Mouse (Mus musculus) megakaryocyte progenitor cell, adult 5-6 weeks (primary cell): ENCODE measurements around the gene Eme2. TPM values are rescaled to one million over a fixed set of nuclear protein-coding genes. Genes with fewer than 3 reads are reported as not detected.

ENCODE experiments used
- ATAC-seq: replicated peaks from 2 replicates; pipeline ENCODE4 v1.8.0; 2016; ENCODE audit warnings: mild to moderate bottlenecking, moderate TSS enrichment, inconsistent platforms; ENCODE audit not compliant: poor library complexity
- total RNA-seq, 2 experiments: library from RNA; stranded (forward) in 1 of 2; stranded (reverse) in 1 of 2; fragments of 157-497, 149-512 nt in 1 of 2; fragments of 200-1000 nt in 1 of 2; gene quantifications; 2 replicates each; pipeline versions ENCODE4 v1.2.3 to v1.2.4; 2015 to 2017

Eme2 gene
- total RNA-seq, 2 experiments from 2014 or later = 6.9 to 18.6 TPM

DNA sequence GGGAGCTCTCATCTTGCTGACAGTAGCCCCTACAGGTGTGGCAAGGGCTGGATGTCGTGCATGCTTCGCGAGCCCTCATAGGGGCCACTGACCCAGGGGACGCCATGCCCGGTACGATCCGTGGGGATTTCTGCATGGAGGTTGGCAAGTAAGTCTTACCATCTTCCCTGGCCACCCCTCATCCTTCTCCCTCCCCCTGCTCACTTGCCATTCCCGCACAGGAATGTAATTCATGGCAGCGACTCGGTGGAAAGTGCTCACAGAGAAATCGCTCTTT, 2.0 kb upstream of the Eme2 start:
- ATAC-seq = no peak

DNA sequence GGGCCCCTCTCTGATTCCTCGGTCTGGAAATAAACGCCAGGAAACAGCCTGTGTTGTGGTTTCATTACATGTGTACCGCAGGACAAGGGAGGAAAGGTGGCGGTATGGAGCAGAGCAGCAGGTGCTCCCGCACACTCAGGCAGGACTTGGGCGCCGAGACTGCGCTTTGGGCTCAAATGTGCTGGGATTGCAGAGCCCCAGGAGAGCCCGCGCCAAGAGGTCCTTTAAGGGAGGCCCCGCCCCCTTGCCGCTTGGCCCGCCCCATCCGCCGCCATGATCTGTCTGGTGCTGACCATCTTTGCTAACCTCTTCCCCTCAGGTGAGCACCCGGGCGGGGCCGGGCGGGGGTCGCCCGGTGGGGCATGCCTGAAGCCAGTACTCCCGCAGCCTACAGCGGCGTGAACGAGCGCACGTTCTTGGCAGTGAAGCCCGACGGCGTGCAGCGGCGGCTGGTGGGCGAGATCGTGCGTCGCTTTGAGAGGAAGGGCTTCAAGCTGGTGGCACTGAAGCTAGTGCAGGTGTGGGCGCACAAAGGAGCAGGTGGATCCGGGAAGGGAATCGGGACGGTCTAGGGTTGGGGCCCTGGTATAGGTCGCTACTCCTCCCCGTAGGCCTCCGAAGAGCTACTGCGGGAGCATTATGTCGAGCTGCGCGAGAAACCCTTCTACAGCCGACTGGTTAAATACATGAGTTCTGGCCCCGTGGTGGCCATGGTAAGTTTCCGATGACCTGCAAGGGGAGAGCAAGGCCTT, 1.5 kb upstream of the Eme2 start, which contains the start of gene Nme3:
Gene Nme3 (plus strand): TSS at position 260 of the 752 bp plus-strand sequence.
- peak; percentile 59 for ATAC-seq

DNA sequence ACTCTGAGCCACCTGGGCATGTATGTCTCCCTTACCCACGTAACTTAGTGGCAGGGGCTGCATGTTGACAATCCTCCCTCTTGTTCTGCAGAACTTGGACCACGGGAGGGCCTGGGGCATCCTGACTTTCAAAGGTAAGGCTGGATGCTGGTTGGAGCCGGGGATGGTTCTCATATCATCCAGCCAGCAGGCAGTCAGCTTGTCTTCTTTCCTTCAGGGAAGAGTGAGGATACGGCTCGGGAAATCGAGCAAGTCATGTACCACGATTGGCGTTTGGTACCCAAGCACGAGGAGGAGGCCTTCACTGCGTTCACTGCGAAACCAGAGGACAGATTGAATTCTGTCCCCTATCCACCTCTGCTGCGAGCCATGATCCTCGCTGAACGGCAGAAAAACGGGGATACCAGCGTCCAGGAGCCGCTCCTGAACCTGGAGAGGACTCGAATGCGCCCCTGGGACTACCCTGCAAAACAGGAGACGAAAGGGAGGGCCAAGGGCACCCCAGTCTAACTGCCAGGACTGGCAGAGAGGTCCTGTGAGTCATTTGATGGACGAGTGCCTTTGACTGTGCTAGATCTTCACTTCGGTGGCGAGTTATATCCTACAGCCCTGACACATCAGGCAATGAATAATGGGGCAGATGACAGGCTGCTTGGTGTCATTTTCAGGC, 819 bp upstream of the Eme2 start:
- no peak for ATAC-seq

DNA sequence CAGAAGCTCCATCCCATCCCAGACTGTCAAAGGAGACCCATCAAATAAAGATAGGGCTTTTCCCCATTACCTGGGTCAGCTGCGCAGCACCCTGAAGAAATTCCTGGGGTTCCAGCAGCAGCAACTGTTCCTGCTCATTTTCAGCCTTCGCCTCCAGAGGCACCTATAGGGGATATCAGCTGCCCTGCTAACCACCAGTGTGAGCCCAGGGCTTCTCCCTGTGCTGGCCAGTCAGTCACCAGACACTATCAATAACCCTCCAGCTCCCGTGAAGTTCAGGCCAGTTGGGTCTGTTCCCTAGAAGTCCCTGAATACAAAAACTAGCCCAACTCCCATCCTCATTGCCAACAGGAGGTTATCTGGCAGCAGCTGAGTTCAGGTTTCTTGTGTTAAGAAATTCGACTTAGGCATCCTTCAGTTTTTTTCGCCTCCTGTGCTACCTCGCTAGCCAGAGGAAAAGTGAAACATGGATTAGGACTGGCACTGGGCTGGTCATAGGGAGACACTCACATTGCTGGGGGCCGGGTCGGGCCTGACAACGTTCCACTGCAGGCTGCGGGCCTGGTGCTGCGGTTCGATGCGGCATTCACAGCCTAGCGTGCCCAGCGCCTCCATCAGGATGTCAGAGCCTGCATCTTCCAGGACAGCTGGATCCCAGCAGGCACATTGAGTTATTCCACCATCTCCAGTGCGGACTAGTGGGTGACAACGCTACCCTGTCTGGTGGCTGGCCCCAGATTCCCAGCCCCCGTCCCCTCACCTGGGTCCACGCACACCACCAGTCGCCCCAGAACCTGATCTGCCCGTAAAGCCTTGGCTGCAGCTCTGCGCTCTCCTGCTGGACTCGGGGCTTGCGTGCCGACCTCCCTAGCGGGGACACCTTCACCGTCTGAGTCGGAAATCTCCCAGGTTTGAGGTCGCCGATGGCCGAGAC, 559 bp downstream of the Eme2 start:
- peak; percentile 21; the same call in 1 of the 2 replicates for ATAC-seq

DNA sequence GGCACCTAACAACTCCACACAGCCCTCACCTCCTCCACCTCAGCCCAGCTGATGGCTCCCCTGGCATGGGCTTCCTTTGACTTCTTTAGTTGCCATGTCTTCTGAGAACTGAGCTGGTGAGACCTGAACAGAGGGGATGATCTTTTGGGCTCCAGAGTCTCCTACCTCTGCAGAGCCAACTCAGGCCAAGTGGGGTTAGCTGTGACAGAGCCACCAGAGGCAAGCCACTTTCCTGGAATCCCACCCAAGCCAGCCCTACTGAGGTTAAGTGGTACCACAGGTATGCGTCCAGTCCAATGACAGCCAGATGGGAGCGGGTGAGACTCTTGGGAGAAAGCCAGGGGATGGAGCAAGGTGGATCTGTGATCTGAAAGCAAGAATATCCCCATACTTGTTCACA, 1.6 kb downstream of the Eme2 start:
- no peak for ATAC-seq

DNA sequence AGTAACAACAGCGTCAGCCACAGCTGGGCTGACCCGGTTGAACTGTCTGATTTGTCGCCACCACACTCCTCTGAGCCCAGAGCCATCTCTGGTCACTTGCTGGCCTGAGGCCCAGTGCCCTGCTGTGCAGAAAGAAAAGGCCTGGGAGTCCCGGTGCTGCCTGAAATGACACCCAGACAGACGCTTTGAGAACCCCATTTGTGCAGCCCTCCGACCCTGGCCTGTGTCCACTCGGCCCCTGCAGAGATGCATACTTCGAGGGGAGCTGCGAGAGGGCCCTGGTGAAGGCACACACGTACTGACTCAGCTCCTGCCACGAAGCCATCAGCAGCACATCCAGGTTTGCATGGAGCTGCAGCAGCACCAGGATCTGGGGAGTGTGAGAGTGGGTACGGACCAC, 2.1 kb downstream of the Eme2 start:
- ATAC-seq = no peak

DNA sequence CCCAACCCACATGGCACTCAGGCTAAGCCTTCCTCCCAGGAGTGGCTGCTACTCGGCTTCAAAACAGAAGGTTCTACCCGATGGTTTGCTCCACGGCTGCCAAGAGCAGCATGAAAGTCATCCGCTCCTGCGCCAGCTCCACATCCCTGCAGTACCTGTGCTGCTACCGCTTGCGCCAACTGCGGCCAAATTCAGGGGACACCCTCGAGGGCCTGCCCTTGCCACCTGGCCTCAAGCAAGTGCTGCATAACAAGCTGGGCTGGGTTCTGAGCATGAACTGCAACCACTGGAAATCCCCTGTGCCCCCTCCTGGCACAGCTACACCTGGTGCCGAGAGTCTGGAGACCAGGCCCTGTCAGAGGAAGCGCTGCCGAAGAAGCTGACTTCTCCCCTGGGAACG, 3.6 kb downstream of the Eme2 start:
- no peak for ATAC-seq

DNA sequence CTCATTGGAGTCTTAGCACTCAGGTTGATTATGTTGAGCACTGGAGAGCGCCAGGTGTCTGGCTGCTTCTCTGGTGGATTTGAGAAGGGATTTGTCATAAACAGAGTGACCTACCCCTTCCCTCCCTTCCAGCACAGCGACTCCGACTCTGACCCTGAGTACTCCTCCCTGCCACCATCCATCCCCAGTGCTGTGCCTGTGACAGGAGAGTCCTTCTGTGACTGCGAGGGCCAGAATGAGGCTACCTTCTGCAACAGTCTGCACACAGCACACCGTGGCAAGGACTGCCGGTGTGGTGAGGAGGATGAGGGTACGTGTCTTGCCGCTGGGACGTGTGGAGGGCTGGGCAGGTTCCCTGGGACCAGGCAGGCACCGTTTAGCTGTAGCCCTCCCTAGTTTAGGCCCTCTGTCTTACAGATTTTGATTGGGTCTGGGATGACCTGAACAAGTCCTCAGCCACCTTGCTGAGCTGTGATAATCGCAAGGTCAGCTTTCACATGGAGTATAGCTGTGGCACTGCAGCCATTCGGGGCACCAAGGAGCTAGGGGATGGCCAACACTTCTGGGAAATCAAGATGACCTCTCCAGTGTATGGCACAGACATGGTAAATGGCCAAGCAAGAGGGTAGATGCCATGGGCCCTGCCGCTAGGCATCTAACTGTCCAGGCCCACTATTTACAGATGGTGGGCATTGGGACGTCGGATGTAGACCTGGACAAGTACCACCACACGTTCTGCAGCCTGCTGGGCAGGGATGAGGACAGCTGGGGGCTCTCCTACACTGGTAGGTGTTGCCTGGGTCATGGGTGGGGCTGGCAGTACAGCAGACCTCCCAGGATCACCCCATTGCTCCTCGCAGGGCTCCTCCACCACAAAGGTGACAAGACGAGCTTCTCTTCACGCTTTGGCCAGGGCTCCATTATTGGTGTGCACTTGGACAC, 4.5 kb downstream of the Eme2 start:
- no peak for ATAC-seq

DNA sequence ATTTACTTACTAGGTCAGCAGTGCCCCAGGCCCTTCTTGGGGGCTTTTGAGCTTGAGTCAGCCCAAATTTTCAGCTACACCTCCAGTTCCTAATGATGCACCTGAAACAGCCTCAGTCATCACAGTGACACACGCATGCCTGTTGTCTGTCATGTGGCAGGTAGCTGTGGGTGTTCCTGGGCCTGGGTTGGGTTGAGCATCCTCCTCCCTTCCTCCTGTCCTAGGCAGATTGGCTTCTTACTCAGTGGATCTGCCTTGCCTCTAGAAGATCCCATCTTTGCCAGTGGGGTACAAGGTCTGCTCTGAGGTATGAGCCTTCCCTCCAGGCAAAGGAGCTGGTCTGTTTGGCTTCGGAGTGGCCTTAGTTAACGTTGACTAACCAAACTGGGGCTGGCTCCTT, 6.0 kb downstream of the Eme2 start:
- ATAC-seq = no peak

DNA sequence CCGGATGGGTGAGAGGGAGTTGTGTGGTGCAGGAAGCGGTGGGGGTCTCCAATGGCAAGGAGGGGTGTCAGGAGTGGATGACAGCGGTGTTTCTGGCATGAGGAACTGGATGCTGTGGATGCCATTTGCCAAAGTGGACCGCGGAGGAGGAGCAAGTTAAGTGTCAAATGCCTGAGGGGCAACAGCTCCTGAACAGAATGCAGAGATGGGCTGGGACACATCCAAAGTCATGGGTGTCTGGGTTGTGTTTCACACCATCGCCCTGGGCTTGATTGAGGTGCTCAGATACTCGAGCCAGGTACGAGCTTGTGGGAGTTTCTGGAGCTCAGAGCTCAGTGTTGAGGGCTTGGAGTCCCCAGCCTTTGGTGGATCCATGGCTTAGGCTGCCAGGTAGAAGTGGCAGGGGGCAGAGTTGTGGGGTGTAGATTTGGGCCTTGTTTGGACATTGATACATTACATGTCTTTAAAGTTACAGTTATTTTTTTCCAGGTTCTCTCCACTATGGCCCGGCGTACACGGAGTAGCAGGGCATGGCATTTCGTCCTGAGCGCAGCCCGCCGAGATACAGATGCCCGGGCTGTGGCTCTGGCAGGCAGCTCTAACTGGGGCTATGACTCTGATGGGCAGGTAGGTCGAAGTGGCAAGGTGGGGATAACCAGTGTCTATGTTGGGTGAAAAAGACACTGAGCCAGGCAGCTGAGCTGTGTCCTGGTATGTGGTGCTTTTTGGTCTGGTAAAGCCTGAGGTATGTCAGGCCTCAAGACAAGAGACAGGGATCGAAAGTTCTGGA, 7.4 kb downstream of the Eme2 start:
- no peak for ATAC-seq

DNA sequence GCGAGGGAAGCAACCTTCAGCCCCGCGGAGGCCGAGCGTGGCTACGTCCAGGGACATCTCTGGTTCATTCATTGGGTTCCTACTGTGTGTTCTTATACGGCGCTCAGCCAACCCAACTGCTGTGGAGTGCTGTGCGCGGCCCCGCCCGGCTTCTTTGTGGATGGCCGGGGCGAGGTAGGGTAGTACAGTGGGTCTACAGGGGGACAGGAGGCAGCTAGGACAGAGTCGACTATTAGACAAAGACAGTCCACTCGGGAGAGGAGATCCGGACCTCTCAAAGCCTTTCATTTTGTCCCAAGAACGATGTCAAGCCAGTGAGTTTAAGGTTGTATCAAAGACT, 8.0 kb downstream of the Eme2 start:
- ATAC-seq = no peak

DNA sequence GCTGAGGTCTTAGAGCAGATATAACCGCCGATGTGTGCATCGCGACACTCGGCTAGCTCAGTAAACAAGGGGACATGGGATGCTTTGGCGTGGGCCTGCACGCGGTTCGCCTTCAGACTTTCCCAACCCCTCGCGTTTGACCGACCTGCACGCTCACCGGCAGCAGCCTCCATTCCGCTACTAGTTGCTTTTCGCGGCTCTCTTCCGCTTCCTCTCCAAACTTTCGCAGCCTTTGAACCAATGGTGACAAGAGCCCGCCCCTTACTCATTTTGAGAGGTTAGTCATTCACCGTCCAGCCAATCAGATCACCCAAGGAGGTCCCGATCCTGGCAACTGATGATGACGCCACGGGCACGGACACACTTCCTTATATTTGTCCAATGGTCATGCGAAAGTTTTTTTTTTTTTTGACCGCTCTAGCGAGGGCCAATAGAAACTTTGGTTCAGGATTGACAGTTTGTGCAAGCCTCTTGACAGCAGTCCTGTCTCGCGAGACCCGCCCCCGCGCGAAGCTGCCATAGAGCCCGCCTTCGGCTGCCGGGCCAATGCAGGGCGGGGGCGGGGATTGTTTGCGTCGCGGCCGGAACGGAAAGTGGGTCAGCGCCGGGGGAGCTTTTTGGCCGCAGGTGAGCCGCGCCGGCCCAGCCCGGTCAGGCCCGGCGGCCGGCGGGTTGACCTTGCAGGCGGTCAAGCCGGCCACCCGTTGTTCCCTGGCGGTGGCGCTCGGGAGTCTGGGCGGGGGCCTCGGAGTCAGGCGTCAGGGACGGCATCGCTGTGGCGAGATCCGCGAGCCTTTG, 8.6 kb downstream of the Eme2 start, which contains the start of the genes Nubp2 and Spsb3:
Gene Nubp2 (minus strand): TSS at position 216 of the 798 bp plus-strand sequence.
Gene Spsb3 (plus strand): TSS at position 510 of the 798 bp plus-strand sequence.
- ATAC-seq = peak; percentile 90

DNA sequence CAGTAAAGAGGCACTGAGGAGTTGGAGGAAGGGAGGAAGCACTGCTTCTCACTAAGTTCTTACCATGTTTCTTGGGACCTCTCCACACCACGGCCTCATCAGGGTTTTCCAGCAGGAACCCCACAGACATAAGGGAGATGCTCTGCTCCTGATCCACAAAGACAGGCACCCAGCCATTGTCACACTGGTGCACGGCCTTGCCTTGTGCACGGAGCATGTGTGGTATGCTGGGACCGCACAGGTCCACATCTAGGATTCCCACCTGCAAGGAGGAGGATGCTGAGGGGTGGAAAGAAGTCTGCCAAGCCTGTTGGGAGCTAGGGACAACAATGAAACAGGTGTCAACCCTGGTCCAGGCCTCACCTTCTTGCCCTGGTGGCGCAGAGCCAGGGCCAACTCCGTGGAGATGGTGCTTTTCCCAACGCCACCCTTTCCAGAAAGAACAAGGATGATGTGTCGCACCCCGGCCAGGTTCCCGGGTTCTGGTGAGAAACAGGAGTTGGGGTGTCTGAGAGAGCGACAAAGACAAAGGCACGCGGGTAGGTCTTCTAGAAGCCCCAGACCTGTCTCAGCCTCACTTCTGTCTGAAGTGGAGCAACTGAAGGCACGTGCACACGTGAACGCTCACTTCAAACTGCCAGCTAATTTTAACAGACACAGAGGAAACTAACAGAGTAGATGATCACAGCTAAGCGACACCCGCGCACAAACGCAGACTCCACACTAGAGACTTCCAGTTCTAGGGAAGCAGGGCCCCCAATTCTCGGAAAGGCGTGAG, 9.3 kb downstream of the Eme2 start:
- ATAC-seq = no peak

DNA sequence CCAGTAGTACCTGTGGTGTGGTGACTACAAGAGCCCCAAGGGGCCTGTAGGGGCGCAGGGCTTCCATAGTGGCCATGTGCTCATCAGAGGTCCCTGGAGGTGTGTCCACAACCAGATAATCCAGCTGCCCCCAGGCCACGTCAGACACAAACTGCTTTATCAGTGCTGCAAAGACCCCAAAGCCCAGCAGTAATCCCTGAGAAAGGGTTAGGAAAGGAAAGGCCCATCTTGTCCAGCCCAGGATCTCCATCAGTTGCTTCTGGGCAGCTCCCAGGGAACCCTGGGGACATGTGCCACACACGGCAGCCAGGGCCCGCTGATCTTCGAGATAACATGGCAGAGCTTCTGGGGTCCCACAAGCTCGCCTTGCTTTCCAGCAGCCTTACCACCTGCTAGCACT, 10.5 kb downstream of the Eme2 start:
- no peak for ATAC-seq

DNA sequence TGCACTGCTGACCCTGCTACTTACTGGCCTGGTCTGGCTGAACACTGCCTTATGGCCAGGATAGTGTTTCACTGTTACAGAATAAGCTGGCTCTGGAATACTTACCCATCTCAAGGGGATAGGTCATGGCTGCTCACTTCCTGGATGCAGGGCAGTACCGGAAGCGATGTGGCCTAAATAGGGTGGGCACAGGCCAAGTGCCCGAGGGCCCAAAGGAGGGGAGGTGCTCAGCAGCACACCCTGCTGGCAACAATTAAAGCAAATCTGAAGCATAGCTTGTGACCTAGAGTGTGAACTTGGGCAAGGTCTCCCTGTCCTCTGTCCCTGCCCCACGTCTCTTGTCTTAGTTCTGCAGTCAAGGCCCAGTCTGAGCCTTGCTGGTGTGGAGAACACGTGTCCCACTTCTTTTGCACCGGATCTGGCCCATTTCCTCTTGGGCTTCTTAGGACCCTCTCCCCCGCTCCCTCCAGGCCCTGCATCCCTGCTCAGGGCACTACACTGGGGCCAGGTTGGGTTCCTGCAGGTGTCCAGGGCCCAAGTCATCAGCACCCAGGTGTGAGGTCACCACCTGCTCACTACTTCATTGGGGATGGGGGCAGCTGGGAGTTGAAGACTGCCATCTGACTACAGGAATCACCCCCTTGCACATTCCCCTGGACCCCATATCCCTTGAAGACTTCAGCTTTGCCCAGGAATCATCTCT, 13.0 kb downstream of the Eme2 start:
- peak; percentile 43 for ATAC-seq

DNA sequence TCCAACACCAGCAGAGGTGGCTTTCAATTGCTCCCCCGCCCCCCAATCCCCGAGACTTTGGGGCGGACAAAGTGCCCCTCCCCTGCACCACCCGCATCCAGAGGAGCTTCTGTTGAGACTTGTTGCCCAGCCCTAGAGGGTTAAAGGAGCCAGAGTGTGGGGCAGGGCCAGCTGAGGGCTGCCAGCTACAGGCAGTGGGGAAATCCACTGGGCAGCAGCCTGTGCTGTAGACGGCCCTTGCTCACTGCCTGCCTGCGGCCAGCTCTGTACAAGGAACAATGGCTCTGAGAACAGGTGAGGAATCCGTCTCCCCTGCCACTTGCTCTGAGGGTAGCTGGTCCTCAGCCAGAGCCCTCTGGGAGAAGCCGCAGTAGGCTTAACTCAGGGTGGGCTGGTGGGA, 16.4 kb downstream of the Eme2 start:
- ATAC-seq = no peak

DNA sequence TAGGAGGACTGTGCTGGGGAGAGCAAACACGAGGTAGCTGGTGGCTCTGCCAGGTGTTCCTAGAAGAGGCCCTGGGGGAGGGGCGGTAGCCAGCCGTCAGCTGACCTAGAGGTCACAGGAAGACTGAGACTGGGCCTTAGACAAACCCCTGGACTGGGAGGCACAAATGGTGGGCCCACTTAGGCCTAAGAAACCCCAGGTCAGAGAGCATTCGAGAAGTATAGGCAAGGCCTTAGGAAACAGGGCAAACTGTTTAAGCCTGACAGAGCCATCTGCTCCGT, 16.8 kb downstream of the Eme2 start:
- ATAC-seq = no peak
